Mouse (Mus musculus): ENCODE measurements at regions not wholly inside any gene's neighbourhood (a gene's known extent, or its start where the extent isn't known, plus 50 kb on each side); places are given as distances from the start of the nearest gene placed in this dataset.

- DNase-seq (ENCODE audit: extremely low spot score in 1 of 2, low spot score in 2 of 2) = no peak
- H3K27ac ChIP-seq = no peak overlapping the region
- H3K4me3 ChIP-seq = no peak overlapping the region
- no peak for TF ChIP-seq CTCF (IDR thresholded peaks at IDR 0.05)
- intact Hi-C loops (cut with DNase I) = no loop called here
These were observed 144.7 kb upstream of the Lhx5 start for GRCm38 (mm10) chr5:120286787-120287186.

- Histone ChIP-seq H3K4me3 (no peak overlapping the region), H3K27ac (no peak overlapping the region)
- no peak for DNase-seq (ENCODE audit: extremely low spot score in 1 of 2, low spot score in 2 of 2)
- no peak for TF ChIP-seq CTCF (IDR thresholded peaks at IDR 0.05)
- intact Hi-C loops (cut with DNase I) = no loop called here
These were observed 143.3 kb upstream of the Lhx5 start for GRCm38 (mm10) chr5:120288036-120288684.

- Histone ChIP-seq H3K4me3 (no peak overlapping the region), H3K27ac (no peak overlapping the region)
- intact Hi-C loops (cut with DNase I) = no loop called here
- no peak for DNase-seq (ENCODE audit: extremely low spot score in 1 of 2, low spot score in 2 of 2)
- TF ChIP-seq CTCF (IDR thresholded peaks at IDR 0.05) = no peak
These were observed 136.9 kb upstream of the Lhx5 start for GRCm38 (mm10) chr5:120294526-120295078.

- TF ChIP-seq CTCF (IDR thresholded peaks at IDR 0.05) = no peak
- intact Hi-C loops (cut with DNase I) = no loop called here
- H3K27ac ChIP-seq = no peak overlapping the region
- DNase-seq (ENCODE audit: extremely low spot score in 1 of 2, low spot score in 2 of 2) = no peak
- no peak overlapping the region for H3K4me3 ChIP-seq
These were observed 134.3 kb upstream of the Lhx5 start for GRCm38 (mm10) chr5:120297190-120297589.

- intact Hi-C loops (cut with DNase I) = no loop called here
- no peak for DNase-seq (ENCODE audit: extremely low spot score in 1 of 2, low spot score in 2 of 2)
- Histone ChIP-seq H3K27ac (no peak overlapping the region), H3K4me3 (no peak overlapping the region)
- TF ChIP-seq CTCF (IDR thresholded peaks at IDR 0.05) = no peak
These were observed 133.7 kb upstream of the Lhx5 start for GRCm38 (mm10) chr5:120297665-120298282.

GRCm38 (mm10) chr5:120301672-120302071 lies 129.8 kb upstream of the Lhx5 start:
- no peak for TF ChIP-seq CTCF (IDR thresholded peaks at IDR 0.05)
- H3K27ac ChIP-seq = no peak overlapping the region

GRCm38 (mm10) chr5:120302307-120302706 lies 129.2 kb upstream of the Lhx5 start:
- Histone ChIP-seq H3K4me3 (peak overlapping the region; percentile 26; the same call in 1 of the 2 replicates), H3K27ac (no peak overlapping the region)
- DNase-seq (ENCODE audit: extremely low spot score in 1 of 2, low spot score in 2 of 2) = no peak
- intact Hi-C loops (cut with DNase I) = no loop called here
- no peak for TF ChIP-seq CTCF (IDR thresholded peaks at IDR 0.05)

More at GRCm38 (mm10) chr5:120301672-120302071, 129.8 kb upstream of the Lhx5 start:
- H3K4me3 ChIP-seq = no peak overlapping the region
- DNase-seq (ENCODE audit: extremely low spot score in 1 of 2, low spot score in 2 of 2) = no peak
- intact Hi-C loops (cut with DNase I) = no loop called here

- intact Hi-C loops (cut with DNase I) = no loop called here
- no peak for TF ChIP-seq CTCF (IDR thresholded peaks at IDR 0.05)
These were observed 127.2 kb upstream of the Lhx5 start for GRCm38 (mm10) chr5:120304295-120304701.

GRCm38 (mm10) chr5:120312299-120312698 lies 119.2 kb upstream of the Lhx5 start:
- DNase-seq (ENCODE audit: extremely low spot score in 1 of 2, low spot score in 2 of 2) = no peak
- intact Hi-C loops (cut with DNase I) = no loop called here
- Histone ChIP-seq H3K4me3 (no peak overlapping the region), H3K27ac (no peak overlapping the region)
- peak; percentile 31 for TF ChIP-seq CTCF (IDR thresholded peaks at IDR 0.05)

More at GRCm38 (mm10) chr5:120304295-120304701, 127.2 kb upstream of the Lhx5 start:
- no peak overlapping the region for H3K27ac ChIP-seq
- DNase-seq (ENCODE audit: extremely low spot score in 1 of 2, low spot score in 2 of 2) = no peak
- no peak overlapping the region for H3K4me3 ChIP-seq

- Histone ChIP-seq H3K27ac (no peak overlapping the region), H3K4me3 (no peak overlapping the region)
- intact Hi-C loops (cut with DNase I) = no loop called here
- DNase-seq (ENCODE audit: extremely low spot score in 1 of 2, low spot score in 2 of 2) = no peak
- TF ChIP-seq CTCF (IDR thresholded peaks at IDR 0.05) = no peak
These were observed 117.5 kb upstream of the Lhx5 start for GRCm38 (mm10) chr5:120313984-120314383.

- TF ChIP-seq CTCF (IDR thresholded peaks at IDR 0.05) = no peak
- intact Hi-C loops (cut with DNase I) = no loop called here
These were observed 116.4 kb upstream of the Lhx5 start for GRCm38 (mm10) chr5:120315116-120315515.

GRCm38 (mm10) chr5:120318951-120319350 lies 112.5 kb upstream of the Lhx5 start:
- intact Hi-C loops (cut with DNase I) = no loop called here

More at GRCm38 (mm10) chr5:120315116-120315515, 116.4 kb upstream of the Lhx5 start:
- Histone ChIP-seq H3K4me3 (no peak overlapping the region), H3K27ac (no peak overlapping the region)
- DNase-seq (ENCODE audit: extremely low spot score in 1 of 2, low spot score in 2 of 2) = no peak

More at GRCm38 (mm10) chr5:120318951-120319350, 112.5 kb upstream of the Lhx5 start:
- no peak overlapping the region for H3K27ac ChIP-seq
- TF ChIP-seq CTCF (IDR thresholded peaks at IDR 0.05) = no peak
- H3K4me3 ChIP-seq = no peak overlapping the region
- no peak for DNase-seq (ENCODE audit: extremely low spot score in 1 of 2, low spot score in 2 of 2)
